ENCODE assay signal across 15 mouse cellular contexts in genomic region chr1:194680136-194680535, GRCm38 (mm10).
A peak's percentile ranks its signal among the peaks of the same experiment; 100 is the strongest.
DNase-seq lines count a peak whose midpoint lies in the region; ATAC-seq and TF ChIP-seq lines count a peak whose summit lies in the region.
"Had no signal": no experiment of that assay in that cellular context is flagged by ENCODE, and none has a peak within 500 bp of the region (broad histone marks: within the 10 kb centered on the region; RNA-seq: fewer than 3 reads in every experiment).

No protein-coding gene starts in this region.

- no peaks in the 10 kb centered on the region for H3K27me3 ChIP-seq in heart, embryonic 11.5 days (ENCODE audit: control insufficient read depth, insufficient read depth, low read length)
- H3K27me3 ChIP-seq in liver, embryonic 11.5 days (replicated peaks; ENCODE audit: control insufficient read depth, insufficient read depth, low read length), result no peaks in the 10 kb centered on the region
- H3K27me3 ChIP-seq: midbrain, embryonic 12.5 days; stomach, embryonic 15.5 days had no signal

- no peak for DNase-seq in heart, postnatal 14 days
- no peak for DNase-seq in layer of hippocampus, adult 2 months (ENCODE audit: low spot score in 2 of 2)
- DNase-seq in layer of hippocampus, postnatal 10 days (ENCODE audit: low spot score in 2 of 2), result no peak
- peak; percentile 44 to 49 for DNase-seq in adrenal gland, postnatal 36 days
- DNase-seq in liver, embryonic 11.5 days (ENCODE audit: low spot score), result no peak
- no peak for DNase-seq in gastrocnemius, adult 2 months
- no peak for DNase-seq in yolk sac, embryonic 10.5 days (ENCODE audit: low spot score)
- DNase-seq: cerebellum, postnatal 14 days; lung, postnatal 14 days; spleen, adult 18-20 months had no signal

- no peaks in the 10 kb centered on the region for H3K36me3 ChIP-seq in heart, embryonic 11.5 days (ENCODE audit: control insufficient read depth, insufficient read depth, low read length)
- no peaks in the 10 kb centered on the region for H3K36me3 ChIP-seq in liver, embryonic 11.5 days (ENCODE audit: control insufficient read depth, insufficient read depth, low read length)
- H3K36me3 ChIP-seq: forebrain, embryonic 10.5 days; midbrain, embryonic 12.5 days; stomach, embryonic 15.5 days had no signal

- H3K4me2 ChIP-seq in heart, embryonic 11.5 days, result no peak overlapping the region
- H3K4me2 ChIP-seq in liver, embryonic 11.5 days, result no peak overlapping the region
- H3K4me2 ChIP-seq: midbrain, embryonic 12.5 days; stomach, embryonic 15.5 days had no signal

- no peaks in the 10 kb centered on the region for H3K9me3 ChIP-seq in heart, embryonic 11.5 days (replicated peaks; ENCODE audit: control insufficient read depth, low read length)
- no peaks in the 10 kb centered on the region for H3K9me3 ChIP-seq in liver, embryonic 11.5 days (ENCODE audit: control insufficient read depth, low read length)
- H3K9me3 ChIP-seq: forebrain, embryonic 10.5 days; midbrain, embryonic 12.5 days; stomach, embryonic 15.5 days had no signal

- peaks cover 49% of the 10 kb centered on the region for H3K4me1 ChIP-seq in heart, embryonic 11.5 days (ENCODE audit: control insufficient read depth, insufficient read depth, low read length)
- peaks cover 26% of the 10 kb centered on the region for H3K4me1 ChIP-seq in liver, embryonic 11.5 days (replicated peaks; ENCODE audit: control insufficient read depth, insufficient read depth, low read length)
- H3K4me1 ChIP-seq: stomach, embryonic 15.5 days had no signal

- H3K9ac ChIP-seq in heart, embryonic 11.5 days (ENCODE audit: low read depth, low read length), result no peak overlapping the region
- no peak overlapping the region for H3K9ac ChIP-seq in liver, embryonic 11.5 days (ENCODE audit: low read depth, low read length)
- H3K9ac ChIP-seq: liver, embryonic 14.5 days; midbrain, embryonic 12.5 days; stomach, embryonic 15.5 days had no signal

- no peak for ATAC-seq in heart, embryonic 11.5 days (replicated peaks; ENCODE audit: insufficient number of reproducible peaks, low FRiP score, low TSS enrichment)
- ATAC-seq in liver, embryonic 11.5 days (replicated peaks; ENCODE audit: low FRiP score), result peak; percentile 45

- no peak overlapping the region for H3K4me3 ChIP-seq in heart, embryonic 11.5 days (ENCODE audit: low read depth, low read length)
- no peak overlapping the region for H3K4me3 ChIP-seq in layer of hippocampus, adult 2 months
- no peak overlapping the region for H3K4me3 ChIP-seq in liver, embryonic 11.5 days (ENCODE audit: low read depth, low read length)
- no peak overlapping the region for H3K4me3 ChIP-seq in gastrocnemius, adult 2 months
- H3K4me3 ChIP-seq: forebrain, embryonic 10.5 days; midbrain, embryonic 12.5 days; stomach, embryonic 15.5 days had no signal

- intact Hi-C loops in heart, postnatal 14 days (cut with DNase I), result loop anchor here (2.0 kb wide), 1 partner anchor 17 kb away; no protein-coding TSS in a partner anchor
- intact Hi-C loops in gastrocnemius, adult 2 months (cut with DNase I), result loop anchor here (5.0 kb wide), 1 partner anchor 37 kb away; no protein-coding TSS in a partner anchor

- TF ChIP-seq CTCF in layer of hippocampus, adult 2 months (conservative IDR thresholded peaks at IDR 0.05), result no peak
- TF ChIP-seq CTCF in gastrocnemius, adult 2 months (IDR thresholded peaks at IDR 0.05), result no peak

- peak overlapping the region; percentile 68; the same call in 1 of the 2 replicates for H3K27ac ChIP-seq in heart, embryonic 11.5 days (ENCODE audit: low read depth, low read length)
- H3K27ac ChIP-seq in layer of hippocampus, adult 2 months, result peak overlapping the region; percentile 79
- H3K27ac ChIP-seq in liver, embryonic 11.5 days (ENCODE audit: low read depth, low read length), result no peak overlapping the region
- H3K27ac ChIP-seq in gastrocnemius, adult 2 months, result no peak overlapping the region
- H3K27ac ChIP-seq: forebrain, embryonic 10.5 days; liver, embryonic 14.5 days; midbrain, embryonic 12.5 days; stomach, embryonic 15.5 days had no signal

- 19% methylated on average over 2 of the region's 2 CpGs for WGBS in heart, embryonic 11.5 days (ENCODE audit: insufficient replicate concordance)
- 36% methylated on average over 2 of the region's 2 CpGs for WGBS in liver, embryonic 11.5 days

Comparison
In these comparisons a context has a peak if more than half of its experiments do, and no peak if none do; other contexts are left out.
1. H3K27ac ChIP-seq: peak in heart, embryonic 11.5 days (single experiment) and layer of hippocampus, adult 2 months (single experiment); none in liver, embryonic 11.5 days (single experiment) and gastrocnemius, adult 2 months (single experiment).
2. DNase-seq: peak in adrenal gland, postnatal 36 days (2 of 2); none in heart, postnatal 14 days (0 of 2), layer of hippocampus, adult 2 months (0 of 2), layer of hippocampus, postnatal 10 days (0 of 2), liver, embryonic 11.5 days (single experiment), gastrocnemius, adult 2 months (single experiment) and yolk sac, embryonic 10.5 days (single experiment).